Mouse (Mus musculus): ENCODE results near the gene Dhdh. TPM values are rescaled to one million over a fixed set of nuclear protein-coding genes. Genes with fewer than 3 reads are reported as not detected.
"Not testable (repeated sequence)": the region's sequence is repeated elsewhere in the genome, so short reads cannot be mapped to it uniquely, and the experiment has no call there.

The Dhdh gene
- polyA plus RNA-seq, 1 experiment from 2014 or later = 3.5 TPM

DNA sequence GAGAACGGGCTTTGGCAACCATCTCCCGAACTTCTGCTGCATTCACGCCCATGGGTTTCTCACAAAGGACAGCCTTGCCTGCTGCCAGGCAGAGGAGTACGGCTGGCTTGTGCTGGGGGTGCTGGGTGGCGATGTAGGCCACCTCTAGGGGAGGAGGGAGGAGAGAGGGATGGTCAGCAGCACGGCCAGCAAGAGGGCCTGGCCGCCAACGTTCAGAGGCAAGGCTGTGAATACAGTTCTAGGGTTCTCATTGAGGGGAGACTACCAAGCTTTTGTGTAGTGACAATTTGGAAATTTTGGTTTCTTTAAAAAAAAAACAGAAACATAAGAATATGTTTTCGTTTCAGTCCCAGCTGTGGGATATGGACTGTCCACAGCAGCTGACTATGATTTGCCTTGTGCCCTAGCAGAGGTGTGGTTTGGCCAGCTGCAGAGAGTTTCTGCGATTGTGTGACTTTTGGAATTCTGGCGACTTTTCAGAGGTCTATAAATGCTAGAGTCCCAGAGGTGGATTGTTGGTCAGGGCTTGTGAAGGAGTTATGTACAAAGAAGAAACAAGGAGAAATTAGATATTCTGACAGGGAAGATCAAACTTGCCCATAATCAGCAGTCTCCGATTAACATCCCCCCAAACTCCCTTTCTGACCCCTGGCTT, 1.7 kb downstream of the Dhdh start, which contains the start of gene Gm45808:
Gene Gm45808 (minus strand): TSS at position 51 of the 655 bp plus-strand sequence.
- Histone ChIP-seq H3K4me1 (peaks cover 19% of the 10 kb centered on the region), H3K27me3 (replicated peaks) (no peaks in the 10 kb centered on the region), H3K9ac (no peak within 1 kb of the TSS), H3K9me3 (no peaks in the 10 kb centered on the region), H3K4me3 (replicated peaks) (no peak within 1 kb of the TSS), H3K36me3 (no peaks in the 10 kb centered on the region), H3K4me2 (no peak within 1 kb of the TSS), H3K27ac (no peak within 1 kb of the TSS)
- 84% methylated on average over 12 of the region's 12 CpGs for WGBS
- ATAC-seq (ENCODE audit: insufficient read depth, low FRiP score, low read depth) = no peak

GRCm38 (mm10) chr7:45486158-45486557, 2.4 kb downstream of the Dhdh start:
- H3K9ac ChIP-seq = no peak overlapping the region
- 65% methylated on average over 7 of the region's 7 CpGs for WGBS
- no peaks in the 10 kb centered on the region for H3K36me3 ChIP-seq
- H3K27ac ChIP-seq = no peak overlapping the region
- H3K27me3 ChIP-seq (replicated peaks) = no peaks in the 10 kb centered on the region
- peaks cover 17% of the 10 kb centered on the region for H3K4me1 ChIP-seq
- no peaks in the 10 kb centered on the region for H3K9me3 ChIP-seq
- no peak for ATAC-seq (ENCODE audit: insufficient read depth, low FRiP score, low read depth)
- H3K4me2 ChIP-seq = no peak overlapping the region
- no peak overlapping the region for H3K4me3 ChIP-seq (replicated peaks)

GRCm38 (mm10) chr7:45484985-45485384, 3.6 kb downstream of the Dhdh start:
- not testable (repeated sequence) for H3K27ac ChIP-seq; H3K4me2 ChIP-seq; H3K4me3 ChIP-seq (replicated peaks); ATAC-seq (ENCODE audit: insufficient read depth, low FRiP score, low read depth); H3K27me3 ChIP-seq (replicated peaks); H3K9ac ChIP-seq; H3K36me3 ChIP-seq; H3K9me3 ChIP-seq; H3K4me1 ChIP-seq
- 86% methylated on average over 5 of the region's 5 CpGs for WGBS

DNA sequence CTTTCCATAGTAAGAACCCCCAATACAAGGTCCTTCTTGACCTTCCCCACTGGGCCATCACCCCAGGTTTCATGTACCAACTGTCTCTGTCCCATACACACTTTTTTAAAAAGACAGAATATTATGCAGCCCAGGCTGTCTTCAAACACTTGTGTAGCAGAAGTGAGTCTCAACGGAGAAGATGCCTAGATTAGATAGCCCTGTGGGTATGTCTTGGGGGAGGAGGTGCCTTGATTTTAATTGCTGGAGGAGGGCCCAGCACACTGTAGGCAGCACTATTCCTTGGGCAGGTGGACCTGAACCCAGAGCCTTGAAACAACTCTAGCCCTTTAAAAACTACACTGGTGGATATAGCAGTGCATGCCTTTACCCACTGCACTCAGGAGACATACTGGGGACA, 6.4 kb downstream of the Dhdh start:
- WGBS = 69% methylated on average over 1 of the region's 1 CpGs
- Histone ChIP-seq H3K4me1 (no peaks in the 10 kb centered on the region), H3K4me2 (no peak overlapping the region), H3K9me3 (no peaks in the 10 kb centered on the region), H3K27me3 (replicated peaks) (no peaks in the 10 kb centered on the region), H3K36me3 (no peaks in the 10 kb centered on the region), H3K27ac (no peak overlapping the region), H3K9ac (no peak overlapping the region), H3K4me3 (replicated peaks) (no peak overlapping the region)
- ATAC-seq (ENCODE audit: insufficient read depth, low FRiP score, low read depth) = no peak

- H3K9me3 ChIP-seq = no peaks in the 10 kb centered on the region
- H3K4me1 ChIP-seq = no peaks in the 10 kb centered on the region
- no peak within 1 kb of the TSS for H3K4me2 ChIP-seq
- H3K27me3 ChIP-seq (replicated peaks) = no peaks in the 10 kb centered on the region
- H3K4me3 ChIP-seq (replicated peaks) = no peak within 1 kb of the TSS
- no peaks in the 10 kb centered on the region for H3K36me3 ChIP-seq
- ATAC-seq (ENCODE audit: insufficient read depth, low FRiP score, low read depth) = peak; percentile 72
- H3K27ac ChIP-seq = no peak within 1 kb of the TSS
- WGBS = 59% methylated on average over 15 of the region's 15 CpGs
- H3K9ac ChIP-seq = no peak within 1 kb of the TSS
These were observed 7.2 kb downstream of the Dhdh start, which contains the start of gene Tulp2 for GRCm38 (mm10) chr7:45481374-45481927. Gene Tulp2 (plus strand): TSS chr7:45481877.

DNA sequence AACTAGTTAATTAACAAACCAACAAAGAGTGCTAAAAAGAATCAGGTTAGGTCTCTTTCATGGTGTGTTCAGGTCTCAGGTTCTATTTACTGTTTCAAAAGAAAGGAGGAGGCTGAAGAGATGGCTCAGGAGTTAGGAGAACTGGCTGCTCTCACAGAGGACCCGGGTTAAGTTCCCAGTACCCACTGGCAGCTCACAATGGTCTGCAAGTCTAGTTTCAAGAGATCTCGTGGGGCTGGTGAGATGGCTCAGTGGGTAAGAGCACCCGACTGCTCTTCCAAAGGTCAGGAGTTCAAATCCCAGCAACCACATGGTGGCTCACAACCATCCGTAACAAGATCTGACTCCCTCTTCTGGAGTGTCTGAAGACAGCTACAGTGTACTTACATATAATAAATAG, 8.3 kb downstream of the Dhdh start:
- ATAC-seq (ENCODE audit: insufficient read depth, low FRiP score, low read depth); H3K4me2 ChIP-seq; H3K4me1 ChIP-seq; H3K27ac ChIP-seq; H3K9me3 ChIP-seq; H3K4me3 ChIP-seq (replicated peaks); H3K9ac ChIP-seq; H3K27me3 ChIP-seq (replicated peaks); H3K36me3 ChIP-seq: not testable (repeated sequence)
- 68% methylated on average over 4 of the region's 4 CpGs for WGBS

DNA sequence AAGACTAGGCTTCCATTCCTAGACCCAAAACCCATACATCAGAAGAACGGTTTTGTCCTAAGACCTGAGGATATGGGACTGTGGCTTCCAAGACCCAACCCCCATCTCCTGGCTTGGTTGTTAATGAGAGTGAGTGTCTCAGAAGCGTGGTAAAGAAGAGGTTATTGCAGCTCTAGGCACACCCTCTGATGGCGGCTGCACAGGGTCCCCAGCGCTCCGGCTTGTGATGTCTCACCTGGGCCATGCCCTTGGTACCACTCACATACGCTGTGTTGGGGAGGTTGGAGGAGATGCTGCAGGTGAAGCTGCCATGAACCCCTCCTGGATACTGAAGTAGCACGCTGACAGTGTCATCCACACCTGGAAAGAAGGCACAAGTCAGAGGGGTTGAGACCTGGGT, 9.8 kb downstream of the Dhdh start:
- H3K27me3 ChIP-seq (replicated peaks) = no peaks in the 10 kb centered on the region
- no peaks in the 10 kb centered on the region for H3K9me3 ChIP-seq
- no peak overlapping the region for H3K4me3 ChIP-seq (replicated peaks)
- no peak overlapping the region for H3K27ac ChIP-seq
- ATAC-seq (ENCODE audit: insufficient read depth, low FRiP score, low read depth) = no peak
- H3K4me1 ChIP-seq = 0 out of 2 replicates have a peak, but pooled peaks cover 3% of the 10 kb centered on the region
- H3K36me3 ChIP-seq = no peaks in the 10 kb centered on the region
- 95% methylated on average over 7 of the region's 7 CpGs for WGBS
- no peak overlapping the region for H3K9ac ChIP-seq
- no peak overlapping the region for H3K4me2 ChIP-seq

- Histone ChIP-seq H3K9me3 (no peaks in the 10 kb centered on the region), H3K27me3 (replicated peaks) (no peaks in the 10 kb centered on the region), H3K36me3 (no peaks in the 10 kb centered on the region), H3K4me2 (no peak overlapping the region), H3K27ac (no peak overlapping the region), H3K9ac (no peak overlapping the region), H3K4me1 (0 out of 2 replicates have a peak, but pooled peaks cover 3% of the 10 kb centered on the region), H3K4me3 (replicated peaks) (no peak overlapping the region)
- WGBS = 9% methylated on average over 3 of the region's 3 CpGs
- ATAC-seq (ENCODE audit: insufficient read depth, low FRiP score, low read depth) = peak; percentile 23; the same call in 1 of the 2 replicates
These were observed 11.6 kb downstream of the Dhdh start for GRCm38 (mm10) chr7:45477003-45477402.

DNA sequence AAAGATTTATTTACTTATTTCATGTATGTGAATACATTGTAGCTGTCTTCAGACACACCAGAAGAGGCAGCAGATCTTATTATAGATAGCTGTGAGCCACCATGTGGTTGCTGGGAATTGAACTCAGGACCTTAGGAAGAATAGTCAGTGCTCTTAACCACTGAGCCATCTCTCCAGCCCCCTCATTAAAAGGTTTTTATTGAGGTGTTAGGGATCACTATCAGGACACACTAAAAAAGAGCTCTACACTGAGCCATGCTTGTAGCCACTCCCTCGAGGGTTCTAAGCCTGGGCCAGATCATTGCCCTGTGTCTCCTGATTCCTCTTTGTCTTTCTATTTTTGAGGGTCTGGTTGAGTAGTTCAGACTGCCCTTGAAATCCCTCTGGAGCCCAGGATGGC, 12.2 kb downstream of the Dhdh start:
- no peaks in the 10 kb centered on the region for H3K36me3 ChIP-seq
- no peak overlapping the region for H3K4me3 ChIP-seq (replicated peaks)
- H3K4me1 ChIP-seq = 0 out of 2 replicates have a peak, but pooled peaks cover 3% of the 10 kb centered on the region
- H3K4me2 ChIP-seq = no peak overlapping the region
- no peak overlapping the region for H3K9ac ChIP-seq
- no peaks in the 10 kb centered on the region for H3K9me3 ChIP-seq
- no peak for ATAC-seq (ENCODE audit: insufficient read depth, low FRiP score, low read depth)
- WGBS = 75% methylated on average over 1 of the region's 1 CpGs
- no peak overlapping the region for H3K27ac ChIP-seq
- no peaks in the 10 kb centered on the region for H3K27me3 ChIP-seq (replicated peaks)

- Histone ChIP-seq H3K27me3 (replicated peaks) (no peaks in the 10 kb centered on the region), H3K36me3 (no peaks in the 10 kb centered on the region), H3K4me2 (peak overlapping the region; percentile 27), H3K9me3 (no peaks in the 10 kb centered on the region), H3K4me3 (replicated peaks) (peak overlapping the region; percentile 24), H3K9ac (no peak overlapping the region), H3K27ac (no peak overlapping the region), H3K4me1 (0 out of 2 replicates have a peak, but pooled peaks cover 3% of the 10 kb centered on the region)
- 62% methylated on average over 16 of the region's 16 CpGs for WGBS
- ATAC-seq (ENCODE audit: insufficient read depth, low FRiP score, low read depth) = peak; percentile 53; the same call in 1 of the 2 replicates
These were observed 13.2 kb downstream of the Dhdh start for GRCm38 (mm10) chr7:45475291-45475969.

- no peak for ATAC-seq (ENCODE audit: insufficient read depth, low FRiP score, low read depth)
- no peak overlapping the region for H3K9ac ChIP-seq
- 5% methylated on average over 3 of the region's 3 CpGs for WGBS
- peaks cover 15% of the 10 kb centered on the region for H3K4me1 ChIP-seq
- H3K4me3 ChIP-seq (replicated peaks) = no peak overlapping the region
- H3K36me3 ChIP-seq = no peaks in the 10 kb centered on the region
- no peak overlapping the region for H3K27ac ChIP-seq
- H3K27me3 ChIP-seq (replicated peaks) = no peaks in the 10 kb centered on the region
- no peak overlapping the region for H3K4me2 ChIP-seq
- no peaks in the 10 kb centered on the region for H3K9me3 ChIP-seq
These were observed 17.7 kb downstream of the Dhdh start for GRCm38 (mm10) chr7:45470869-45471268.

- H3K4me2 ChIP-seq = peak overlapping the region; percentile 73
These were observed 21.4 kb downstream of the Dhdh start for GRCm38 (mm10) chr7:45467090-45467670.

More at GRCm38 (mm10) chr7:45467090-45467670, 21.4 kb downstream of the Dhdh start:
- peaks cover 20% of the 10 kb centered on the region for H3K4me1 ChIP-seq
- no peak overlapping the region for H3K9ac ChIP-seq
- H3K27me3 ChIP-seq (replicated peaks) = no peaks in the 10 kb centered on the region
- 35% methylated on average over 7 of the region's 7 CpGs for WGBS
- peaks cover 6% of the 10 kb centered on the region; the same call in 1 of the 2 replicates for H3K36me3 ChIP-seq
- H3K9me3 ChIP-seq = no peaks in the 10 kb centered on the region
- H3K27ac ChIP-seq = 0 out of 2 replicates have a peak overlapping the region, but pooled peaks have one; percentile 14
- 0 out of 2 replicates have a peak, but pooled peaks have one; percentile 2 for ATAC-seq (ENCODE audit: insufficient read depth, low FRiP score, low read depth)
- peak overlapping the region; percentile 82 for H3K4me3 ChIP-seq (replicated peaks)

All from stomach, embryonic 15.5 days (tissue).